Mouse (Mus musculus) limb, embryonic 13.5 days (tissue): ENCODE measurements around the gene Neurl1a. TPM values are rescaled to one million over a fixed set of nuclear protein-coding genes. Genes with fewer than 3 reads are reported as not detected.
A peak's percentile ranks its signal among the peaks of the same experiment; 100 is the strongest.

ENCODE experiments used
- ATAC-seq: fragments of 200-750 bp; cut with Nextera tagmentation; 2 replicates; pipeline ENCODE4 v1.8.0; 2017; ENCODE audit warnings: low read depth, moderate number of reproducible peaks, moderate TSS enrichment; ENCODE audit not compliant: low FRiP score
- H3K27ac ChIP-seq: fragments of 300-500 bp; sonication (generic); 2 replicates; pipeline ENCODE4 v1.5.1; 2015; ENCODE audit warnings: inconsistent platforms, mild to moderate bottlenecking, moderate library complexity
- H3K27me3 ChIP-seq: fragments of 300-500 bp; sonication (generic); 2 replicates; pipeline ENCODE4 v1.6.1; 2015; ENCODE audit warnings: mild to moderate bottlenecking, inconsistent platforms
- H3K36me3 ChIP-seq: fragments of 300-500 bp; sonication (generic); 2 replicates; pipeline ENCODE4 v1.6.1; 2015; ENCODE audit warnings: inconsistent platforms, mild to moderate bottlenecking, moderate library complexity
- H3K4me1 ChIP-seq: fragments of 300-500 bp; sonication (generic); 2 replicates; pipeline ENCODE4 v1.6.1; 2015; ENCODE audit warnings: inconsistent platforms
- H3K4me2 ChIP-seq: fragments of 300-500 bp; sonication (generic); replicated peaks from 2 replicates; pipeline ENCODE4 v1.6.1; 2015; ENCODE audit warnings: inconsistent platforms, mild to moderate bottlenecking, moderate library complexity
- H3K4me3 ChIP-seq: fragments of 300-500 bp; sonication (generic); 2 replicates; pipeline ENCODE4 v1.5.1; 2015; ENCODE audit warnings: moderate library complexity, mild to moderate bottlenecking, inconsistent platforms
- H3K9ac ChIP-seq: fragments of 300-500 bp; sonication (generic); 2 replicates; pipeline ENCODE4 v1.6.1; 2015; ENCODE audit warnings: mild to moderate bottlenecking, inconsistent platforms
- H3K9me3 ChIP-seq: fragments of 300-500 bp; sonication (generic); 2 replicates; pipeline ENCODE4 v1.6.1; 2016; ENCODE audit warnings: inconsistent platforms
- WGBS: fragments of 180-500 bp; shearing (Covaris S2); methylation state at CpG from one replicate; pipeline ENCODE4 v1.1.7; 2015; 5-methylcytosine and 5-hydroxymethylcytosine counted together
- polyA plus RNA-seq: library from polyadenylated mRNA; unstranded; fragments of >200 nt; fragmentation: Nextera tagmentation; extraction: Ambion mirVana; gene quantifications from 2 replicates; pipeline ENCODE4 v1.2.1, GENCODE M21; 2015

The Neurl1a gene
- polyA plus RNA-seq, 1 experiment from 2014 or later = 7.9 TPM

- H3K27me3 ChIP-seq = peaks cover 7% of the 10 kb centered on the region; the same call in 1 of the 2 replicates
- ATAC-seq = peak; percentile 75
- no peaks in the 10 kb centered on the region for H3K9me3 ChIP-seq
- no peaks in the 10 kb centered on the region for H3K36me3 ChIP-seq
- H3K4me2 ChIP-seq = peak overlapping the region; percentile 44
- no peak overlapping the region for H3K9ac ChIP-seq
- H3K27ac ChIP-seq = no peak overlapping the region
- WGBS = 25% methylated on average over 11 of the region's 11 CpGs
- H3K4me3 ChIP-seq = peak overlapping the region; percentile 7
- peaks cover 7% of the 10 kb centered on the region; the same call in 1 of the 2 replicates for H3K4me1 ChIP-seq
Observed at GRCm38 (mm10) chr19:47168793-47169412, 9.7 kb upstream of the Neurl1a start.

- H3K4me3 ChIP-seq = no peak overlapping the region
- H3K27me3 ChIP-seq = peaks cover 20% of the 10 kb centered on the region
- 57% methylated on average over 3 of the region's 3 CpGs for WGBS
- H3K27ac ChIP-seq = no peak overlapping the region
- H3K9me3 ChIP-seq = no peaks in the 10 kb centered on the region
- no peaks in the 10 kb centered on the region for H3K36me3 ChIP-seq
- ATAC-seq = no peak
- H3K9ac ChIP-seq = no peak overlapping the region
- H3K4me2 ChIP-seq = no peak overlapping the region
- H3K4me1 ChIP-seq = peaks cover 8% of the 10 kb centered on the region
Observed at GRCm38 (mm10) chr19:47174515-47174914, 4.1 kb upstream of the Neurl1a start.

- WGBS = 66% methylated on average over 2 of the region's 2 CpGs
- Histone ChIP-seq H3K27me3 (peaks cover 30% of the 10 kb centered on the region), H3K4me1 (peaks cover 14% of the 10 kb centered on the region), H3K36me3 (no peaks in the 10 kb centered on the region), H3K4me2 (no peak overlapping the region), H3K4me3 (no peak overlapping the region), H3K27ac (no peak overlapping the region), H3K9me3 (no peaks in the 10 kb centered on the region), H3K9ac (no peak overlapping the region)
- ATAC-seq = no peak
Observed at GRCm38 (mm10) chr19:47175472-47175871, 3.1 kb upstream of the Neurl1a start.

- Histone ChIP-seq H3K9me3 (peaks cover 7% of the 10 kb centered on the region), H3K9ac (no peak overlapping the region), H3K4me1 (peaks cover 14% of the 10 kb centered on the region), H3K4me2 (no peak overlapping the region), H3K27me3 (peaks cover 42% of the 10 kb centered on the region), H3K4me3 (no peak overlapping the region), H3K27ac (no peak overlapping the region), H3K36me3 (no peaks in the 10 kb centered on the region)
- 76% methylated on average over 2 of the region's 2 CpGs for WGBS
- ATAC-seq = no peak
Observed at GRCm38 (mm10) chr19:47176916-47177505, 1.6 kb upstream of the Neurl1a start.

- H3K4me3 ChIP-seq = peak overlapping the region; percentile 70
- H3K4me2 ChIP-seq = peak overlapping the region; percentile 99
- H3K9ac ChIP-seq = no peak overlapping the region
- no peaks in the 10 kb centered on the region for H3K36me3 ChIP-seq
- H3K27ac ChIP-seq = peak overlapping the region; percentile 40; the same call in 1 of the 2 replicates
- peaks cover 11% of the 10 kb centered on the region for H3K9me3 ChIP-seq
- peak; percentile 41; the same call in 1 of the 2 replicates for ATAC-seq
- 15% methylated on average over 10 of the region's 10 CpGs for whole genome bisulfite sequencing
- H3K4me1 ChIP-seq = peaks cover 14% of the 10 kb centered on the region
- peaks cover 45% of the 10 kb centered on the region for H3K27me3 ChIP-seq
Observed at GRCm38 (mm10) chr19:47178001-47178400, 619 bp upstream of the Neurl1a start.

- ATAC-seq = peak; percentile 30; the same call in 1 of the 2 replicates
- H3K4me1 ChIP-seq = peaks cover 18% of the 10 kb centered on the region
- peaks cover 45% of the 10 kb centered on the region for H3K27me3 ChIP-seq
- peak overlapping the region; percentile 70 for H3K4me3 ChIP-seq
- peak overlapping the region; percentile 99 for H3K4me2 ChIP-seq
- under 1% methylated on average over 32 of the region's 42 CpGs for WGBS
- peak overlapping the region; percentile 75 for H3K9ac ChIP-seq
- peaks cover 11% of the 10 kb centered on the region for H3K9me3 ChIP-seq
- no peak overlapping the region; the same call in 1 of the 2 replicates for H3K27ac ChIP-seq
- H3K36me3 ChIP-seq = no peaks in the 10 kb centered on the region
Observed at GRCm38 (mm10) chr19:47179272-47179809, 721 bp downstream of the Neurl1a start.

GRCm38 (mm10) chr19:47180011-47180410 lies 1.4 kb downstream of the Neurl1a start:
- Histone ChIP-seq H3K4me2 (peak overlapping the region; percentile 99), H3K9me3 (peaks cover 11% of the 10 kb centered on the region), H3K4me3 (peak overlapping the region; percentile 70), H3K4me1 (peaks cover 20% of the 10 kb centered on the region), H3K9ac (no peak overlapping the region), H3K27me3 (peaks cover 45% of the 10 kb centered on the region), H3K36me3 (no peaks in the 10 kb centered on the region), H3K27ac (no peak overlapping the region)
- no peak for ATAC-seq
- WGBS = 15% methylated on average over 8 of the region's 8 CpGs

GRCm38 (mm10) chr19:47184221-47184620 lies 5.6 kb downstream of the Neurl1a start:
- 61% methylated on average over 8 of the region's 8 CpGs for WGBS
- Histone ChIP-seq H3K27ac (no peak overlapping the region), H3K4me3 (no peak overlapping the region), H3K27me3 (peaks cover 27% of the 10 kb centered on the region), H3K4me2 (no peak overlapping the region), H3K4me1 (peaks cover 22% of the 10 kb centered on the region), H3K36me3 (no peaks in the 10 kb centered on the region), H3K9ac (no peak overlapping the region), H3K9me3 (peaks cover 11% of the 10 kb centered on the region)
- ATAC-seq = no peak

GRCm38 (mm10) chr19:47184736-47185135 lies 6.1 kb downstream of the Neurl1a start:
- Histone ChIP-seq H3K4me3 (no peak overlapping the region), H3K36me3 (no peaks in the 10 kb centered on the region), H3K27ac (no peak overlapping the region), H3K4me2 (no peak overlapping the region), H3K4me1 (peaks cover 17% of the 10 kb centered on the region), H3K9me3 (peaks cover 11% of the 10 kb centered on the region), H3K9ac (no peak overlapping the region), H3K27me3 (peaks cover 22% of the 10 kb centered on the region)
- 36% methylated on average over 4 of the region's 4 CpGs for WGBS
- ATAC-seq = no peak

- WGBS = 54% methylated on average over 15 of the region's 15 CpGs
- Histone ChIP-seq H3K4me1 (peaks cover 13% of the 10 kb centered on the region), H3K9me3 (peaks cover 7% of the 10 kb centered on the region), H3K27me3 (0 out of 2 replicates have a peak, but pooled peaks cover 4% of the 10 kb centered on the region), H3K4me3 (no peak overlapping the region), H3K36me3 (no peaks in the 10 kb centered on the region), H3K27ac (no peak overlapping the region), H3K9ac (no peak overlapping the region), H3K4me2 (no peak overlapping the region)
- no peak for ATAC-seq
Observed at GRCm38 (mm10) chr19:47186514-47187275, 8.1 kb downstream of the Neurl1a start.

- Histone ChIP-seq H3K27ac (no peak overlapping the region), H3K9me3 (no peaks in the 10 kb centered on the region), H3K27me3 (no peaks in the 10 kb centered on the region), H3K4me2 (no peak overlapping the region), H3K36me3 (no peaks in the 10 kb centered on the region), H3K9ac (no peak overlapping the region), H3K4me1 (peaks cover 13% of the 10 kb centered on the region), H3K4me3 (no peak overlapping the region)
- no peak for ATAC-seq
- 60% methylated on average over 11 of the region's 11 CpGs for WGBS
Observed at GRCm38 (mm10) chr19:47188515-47189128, 10.0 kb downstream of the Neurl1a start.
